Mouse (Mus musculus) kidney, adult 8-10 months (tissue): Measurements from ENCODE around the gene Rad51b.
A peak's percentile ranks its signal among the peaks of the same experiment; 100 is the strongest.

Experiments used
- DNase-seq, 2 experiments: peaks; one replicate each; pipeline ENCODE4 v3.0.0; 2022

The Rad51b gene

GRCm38 (mm10) chr12:79782444-79783117 is 485.5 kb downstream of the Rad51b start:
- DNase-seq: no peak

- no peak for DNase-seq
These were observed 487.1 kb downstream of the Rad51b start for GRCm38 (mm10) chr12:79784159-79784558.

- DNase-seq: no peak
These were observed 488.6 kb downstream of the Rad51b start for GRCm38 (mm10) chr12:79785691-79786090.

GRCm38 (mm10) chr12:79787538-79787937 is 490.5 kb downstream of the Rad51b start:
- DNase-seq: no peak

GRCm38 (mm10) chr12:79788340-79788739 is 491.3 kb downstream of the Rad51b start:
- DNase-seq: no peak

GRCm38 (mm10) chr12:79789481-79789880 is 492.4 kb downstream of the Rad51b start:
- no peak for DNase-seq

GRCm38 (mm10) chr12:79793382-79793781 is 496.3 kb downstream of the Rad51b start:
- DNase-seq: peak; percentile 22 to 45

- no peak for DNase-seq
These were observed 497.7 kb downstream of the Rad51b start for GRCm38 (mm10) chr12:79794802-79795201.

GRCm38 (mm10) chr12:79796260-79796659 is 499.2 kb downstream of the Rad51b start:
- DNase-seq: peak; percentile 52 to 75

GRCm38 (mm10) chr12:79796823-79797821 is 500.0 kb downstream of the Rad51b start:
- DNase-seq: peak in 1 of 2 experiments; percentile 24

- no peak for DNase-seq
These were observed 501.4 kb downstream of the Rad51b start for GRCm38 (mm10) chr12:79798488-79798887.

- no peak for DNase-seq
These were observed 502.3 kb downstream of the Rad51b start for GRCm38 (mm10) chr12:79799370-79799769.

GRCm38 (mm10) chr12:79803670-79804069 is 506.6 kb downstream of the Rad51b start:
- DNase-seq: no peak

- DNase-seq: no peak
These were observed 507.9 kb downstream of the Rad51b start for GRCm38 (mm10) chr12:79804776-79805524.

GRCm38 (mm10) chr12:79806990-79807389 is 509.9 kb downstream of the Rad51b start:
- no peak for DNase-seq

GRCm38 (mm10) chr12:79807410-79807847 is 510.3 kb downstream of the Rad51b start:
- DNase-seq: no peak

GRCm38 (mm10) chr12:79807938-79808401 is 510.9 kb downstream of the Rad51b start:
- no peak for DNase-seq

GRCm38 (mm10) chr12:79808426-79809398 is 511.6 kb downstream of the Rad51b start:
- no peak for DNase-seq

GRCm38 (mm10) chr12:79809518-79809917 is 512.4 kb downstream of the Rad51b start:
- peak in 1 of 2 experiments; percentile 46 for DNase-seq

- no peak for DNase-seq
These were observed 515.3 kb downstream of the Rad51b start for GRCm38 (mm10) chr12:79812422-79812821.

GRCm38 (mm10) chr12:79812838-79813563 is 515.9 kb downstream of the Rad51b start:
- DNase-seq: no peak
